Mouse (Mus musculus) megakaryocyte-erythroid progenitor cell, adult 5-6 weeks (primary cell): ENCODE results near the gene Wdr63. TPM values are rescaled to one million over a fixed set of nuclear protein-coding genes. Genes with fewer than 3 reads are reported as not detected.

Experiments used
- ATAC-seq: replicated peaks from 2 replicates; pipeline ENCODE4 v1.8.0; 2016; ENCODE audit warnings: mild to moderate bottlenecking, inconsistent platforms; ENCODE audit not compliant: severe bottlenecking, poor library complexity, low FRiP score, low TSS enrichment
- total RNA-seq, 2 experiments: library from RNA; stranded (forward) in 1 of 2; stranded (reverse) in 1 of 2; fragments of 200-1000, 215-1000 nt in 1 of 2; fragments of >200 nt in 1 of 2; fragmentation: Nextera tagmentation in 1 of 2; gene quantifications; 2 replicates each; pipeline ENCODE4 v1.2.3; 2014 to 2017

The Wdr63 gene
- not detected in 2 replicates for total RNA-seq (2014; fragmentation: Nextera tagmentation)
- not detected in 2 replicates for total RNA-seq (2017)

DNA sequence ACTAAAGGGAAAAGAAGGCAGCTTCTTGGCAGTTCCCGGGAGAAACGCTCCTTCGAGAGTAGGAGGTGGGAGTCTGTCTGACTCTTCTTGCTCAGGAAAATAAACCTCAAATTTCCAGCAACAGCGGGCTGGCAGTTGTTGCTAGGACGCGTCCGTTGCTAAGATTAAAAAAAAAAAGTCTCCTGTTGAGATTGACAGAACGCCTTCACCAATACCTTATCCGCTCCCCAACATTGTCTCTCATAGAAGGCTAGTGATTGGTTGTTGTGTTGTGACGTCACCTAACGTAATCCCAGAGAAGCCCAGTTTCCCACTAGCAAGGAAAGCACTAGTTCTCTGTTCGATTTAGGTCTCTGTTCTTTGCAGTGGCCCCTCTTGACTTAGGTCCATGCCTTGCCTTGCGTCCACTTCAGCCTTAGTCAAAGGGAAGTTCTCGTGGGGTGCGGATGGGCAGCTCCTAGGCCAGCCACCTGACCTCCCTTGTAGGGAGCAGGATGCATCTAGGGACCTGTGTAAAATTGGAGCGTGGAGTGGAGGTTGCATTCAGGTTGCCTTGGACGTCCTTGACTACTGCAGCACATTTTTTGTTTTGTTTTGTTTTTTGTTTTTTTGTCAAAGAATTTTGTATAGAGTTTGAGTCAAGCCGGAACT is at the start of gene Wdr63:
TSS of gene Wdr63 (minus strand) at position 210 of the 651 bp plus-strand sequence.
- peak; percentile 96 for ATAC-seq

DNA sequence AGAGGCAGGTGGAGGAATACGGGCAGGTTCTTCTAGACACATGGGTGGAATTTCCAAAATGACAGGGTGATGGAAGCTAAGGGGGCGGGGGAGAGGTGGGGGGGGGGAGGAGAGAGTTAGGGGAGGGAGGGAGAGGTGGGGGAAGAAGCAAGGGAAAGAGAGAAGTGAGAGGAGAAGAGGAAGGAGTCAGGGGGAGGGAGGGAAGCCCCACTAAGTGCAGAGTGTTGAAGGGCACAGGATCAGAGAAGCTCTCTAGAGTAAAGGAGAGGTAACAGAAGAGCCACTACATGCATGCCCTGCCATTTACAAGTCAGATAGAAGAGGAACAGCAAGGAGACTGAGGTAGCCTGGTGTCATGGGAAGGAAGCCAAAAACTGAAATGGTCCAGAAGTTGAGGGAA is 48.9 kb upstream of the Wdr63 start:
- ATAC-seq, result no peak

DNA sequence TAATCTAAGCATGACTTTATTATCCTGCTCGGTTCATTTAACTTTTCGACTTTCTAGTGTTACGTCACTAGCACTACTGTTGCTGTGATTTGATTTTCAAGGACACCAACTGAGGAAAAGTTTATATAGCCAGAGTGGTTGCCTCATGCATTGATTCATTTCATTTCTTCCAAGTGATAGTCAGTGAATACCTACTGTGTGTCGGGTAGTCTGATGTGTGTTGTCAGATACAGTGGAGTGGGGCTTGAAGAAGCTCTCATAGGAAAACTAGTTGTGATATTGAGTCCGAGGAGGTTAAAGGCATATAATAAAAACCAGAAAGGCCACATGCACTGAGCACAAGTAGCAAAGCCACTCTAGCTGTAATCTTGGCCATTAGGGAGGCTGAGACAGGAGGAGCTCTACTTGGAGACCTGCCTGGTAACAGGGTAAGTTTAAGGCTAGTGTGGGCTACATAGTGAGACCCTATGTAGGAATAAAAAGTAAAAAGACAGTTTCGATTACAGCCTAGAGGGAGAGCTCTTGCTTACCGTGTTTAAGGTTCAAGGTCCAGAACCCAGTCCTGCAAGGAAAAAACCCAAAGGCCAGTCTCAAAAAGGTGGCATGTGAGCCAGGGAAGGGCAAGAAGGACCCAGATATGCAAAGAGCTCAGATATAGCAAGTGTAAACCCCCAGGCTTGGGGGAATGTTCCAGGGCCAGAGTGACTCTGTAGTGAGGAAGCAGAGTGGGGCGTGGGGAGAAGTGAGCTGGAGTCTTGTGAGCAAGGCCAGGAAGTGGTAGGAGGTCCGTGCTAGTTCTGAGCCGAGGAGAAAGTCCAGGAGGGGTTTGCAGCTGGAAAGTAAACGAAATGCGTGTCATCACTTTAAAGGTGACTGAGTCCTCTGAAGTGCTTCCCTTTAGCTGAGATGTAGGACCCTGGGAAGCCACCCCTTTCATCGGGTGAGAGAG is 48.0 kb upstream of the Wdr63 start:
- no peak for ATAC-seq

DNA sequence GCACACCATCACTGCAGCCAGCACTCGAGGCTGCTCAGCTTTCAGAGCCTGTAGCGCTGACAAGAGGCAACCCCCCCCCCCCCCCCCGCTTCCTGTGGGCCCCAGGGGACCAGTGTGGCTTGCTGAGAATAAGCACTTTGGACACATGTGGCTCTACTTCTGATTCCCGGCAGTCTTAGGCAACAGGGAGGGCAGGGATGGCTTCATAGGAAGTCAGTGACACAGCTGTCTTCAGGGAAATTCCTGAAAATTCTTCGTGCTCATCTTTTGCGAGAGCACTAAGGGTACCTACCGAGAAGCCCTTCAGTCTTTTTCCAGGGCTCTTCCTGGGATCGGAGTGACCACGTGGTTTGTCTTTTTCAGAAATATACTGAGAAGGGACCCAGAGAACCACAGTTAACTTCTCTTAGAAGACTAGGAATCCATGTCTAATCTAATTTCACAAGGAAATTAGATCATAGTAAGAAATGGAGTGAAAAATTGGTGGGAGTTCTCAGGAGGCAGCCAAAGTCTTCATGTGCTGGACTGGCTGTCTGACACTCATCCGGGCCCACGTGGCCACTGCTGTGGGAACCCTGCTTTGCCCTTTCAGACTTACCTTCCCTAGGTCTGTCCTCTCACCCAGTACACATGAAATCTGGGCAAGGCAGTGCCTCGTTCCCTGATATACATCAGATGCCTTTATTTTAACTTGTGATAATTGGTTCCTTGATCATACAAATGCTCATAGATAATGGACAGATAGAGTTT is 46.1 kb upstream of the Wdr63 start:
- no peak for ATAC-seq

DNA sequence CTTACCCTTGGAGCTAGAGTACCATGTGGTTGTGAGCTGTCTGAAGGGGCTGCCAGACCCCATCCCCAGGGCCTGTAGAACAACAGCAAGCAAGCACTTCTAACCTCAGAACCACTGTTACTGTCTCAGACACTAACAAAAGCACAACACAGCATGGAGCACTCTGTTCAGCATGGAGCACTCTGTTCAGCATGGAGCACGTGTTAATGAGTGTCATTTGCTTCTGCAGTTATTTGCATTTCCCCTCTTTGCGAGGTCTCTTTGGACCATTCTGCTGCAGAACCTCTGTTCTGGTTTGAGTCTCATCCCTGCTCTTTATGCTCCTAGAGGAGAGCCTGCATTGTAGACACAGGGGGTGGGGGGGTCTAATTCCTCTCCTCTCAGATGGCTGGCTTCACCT is 45.0 kb upstream of the Wdr63 start:
- no peak for ATAC-seq

DNA sequence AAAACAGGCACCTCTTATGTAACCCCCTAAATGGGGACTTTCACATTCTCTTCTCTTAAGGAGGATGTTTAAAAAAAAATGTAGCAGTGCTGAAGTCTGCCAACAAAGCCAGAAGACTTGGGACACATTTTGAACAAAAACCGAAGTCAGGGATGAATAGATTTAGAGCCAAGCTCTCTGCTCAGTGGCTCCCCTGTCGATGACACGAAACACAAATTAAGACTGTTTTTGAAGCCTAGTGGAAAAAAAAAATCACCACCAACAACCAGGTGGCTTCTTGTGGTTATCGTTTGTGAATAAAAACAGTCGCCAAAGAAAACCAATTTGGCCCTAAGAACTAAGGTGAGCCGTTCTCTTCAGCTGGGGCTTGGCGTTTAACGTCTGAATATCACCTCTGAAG is 44.4 kb upstream of the Wdr63 start:
- ATAC-seq, result no peak

DNA sequence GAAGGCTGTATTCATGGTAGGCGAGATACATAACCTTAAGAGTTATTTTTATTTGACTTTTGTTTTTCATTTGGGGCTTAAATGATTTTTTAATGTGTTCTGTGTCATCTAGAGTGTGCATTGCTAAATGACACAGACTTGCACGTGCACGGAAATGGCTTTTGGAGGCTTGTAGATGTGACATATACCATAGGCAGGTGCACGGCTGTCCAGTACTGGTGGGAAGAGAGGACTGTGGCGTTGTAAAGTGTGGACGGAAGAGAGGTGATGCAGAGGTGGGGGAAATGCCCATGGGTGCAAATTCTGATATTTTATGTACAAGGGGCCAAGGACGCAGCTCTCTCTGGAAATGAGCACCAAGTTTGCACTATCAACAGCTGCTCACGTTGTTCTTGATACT is 43.8 kb upstream of the Wdr63 start:
- no peak for ATAC-seq

DNA sequence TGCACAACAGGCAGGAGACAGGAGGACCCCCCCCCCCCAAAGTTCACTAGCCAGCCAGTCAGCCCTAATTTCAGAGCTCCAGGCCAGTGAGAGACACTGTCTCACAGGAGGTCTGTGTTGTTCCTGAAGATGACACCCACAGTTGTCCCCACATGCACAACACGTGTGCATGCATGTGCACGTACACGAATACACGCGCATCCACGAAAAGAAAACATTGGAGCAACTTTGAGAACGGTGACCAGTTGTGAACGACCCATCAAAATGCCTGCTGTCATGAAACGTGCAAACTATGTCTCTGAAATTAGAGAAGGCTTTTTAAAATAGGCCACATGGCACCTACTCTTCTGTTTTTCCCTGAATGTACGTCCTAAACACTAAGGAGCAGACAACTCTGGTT is 43.4 kb upstream of the Wdr63 start:
- no peak for ATAC-seq

DNA sequence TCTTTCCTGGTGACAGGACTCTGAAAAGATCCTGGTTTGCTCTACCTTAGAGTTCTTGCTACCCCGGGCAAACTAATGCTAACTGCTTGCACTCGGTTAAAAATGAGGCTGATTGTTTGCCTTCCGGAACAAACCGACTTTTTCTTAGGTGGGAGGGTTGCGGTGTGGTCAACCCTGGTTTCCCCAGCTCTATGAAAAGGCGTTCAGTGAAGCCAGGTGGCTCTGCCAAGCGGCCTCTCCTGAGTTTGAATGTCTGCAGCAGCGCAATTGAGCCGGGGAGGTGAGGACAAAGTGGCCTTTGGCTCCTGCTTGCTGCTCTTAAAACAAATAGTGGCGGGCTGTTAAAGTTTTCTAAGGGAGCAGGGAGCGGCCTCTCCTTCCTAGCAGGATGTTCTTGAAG is 42.6 kb upstream of the Wdr63 start:
- no peak for ATAC-seq

DNA sequence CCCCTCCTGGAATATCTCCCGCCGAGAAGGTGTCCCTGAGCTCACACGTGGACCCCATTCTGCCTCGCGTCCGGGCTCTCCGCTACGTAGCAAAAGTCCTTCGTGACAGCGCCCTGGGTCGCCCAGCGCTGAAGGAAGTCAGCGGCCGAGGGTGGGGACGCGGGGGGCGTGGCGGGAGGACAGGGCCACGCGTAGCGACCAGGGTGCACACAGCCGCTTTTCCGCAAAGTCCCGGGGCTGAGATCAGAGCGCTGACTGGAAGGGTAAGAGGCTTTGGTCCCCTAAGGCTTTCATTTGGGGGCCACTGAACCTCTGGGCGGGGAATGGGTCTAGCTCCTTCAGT is 42.1 kb upstream of the Wdr63 start:
- ATAC-seq, result peak; percentile 66

DNA sequence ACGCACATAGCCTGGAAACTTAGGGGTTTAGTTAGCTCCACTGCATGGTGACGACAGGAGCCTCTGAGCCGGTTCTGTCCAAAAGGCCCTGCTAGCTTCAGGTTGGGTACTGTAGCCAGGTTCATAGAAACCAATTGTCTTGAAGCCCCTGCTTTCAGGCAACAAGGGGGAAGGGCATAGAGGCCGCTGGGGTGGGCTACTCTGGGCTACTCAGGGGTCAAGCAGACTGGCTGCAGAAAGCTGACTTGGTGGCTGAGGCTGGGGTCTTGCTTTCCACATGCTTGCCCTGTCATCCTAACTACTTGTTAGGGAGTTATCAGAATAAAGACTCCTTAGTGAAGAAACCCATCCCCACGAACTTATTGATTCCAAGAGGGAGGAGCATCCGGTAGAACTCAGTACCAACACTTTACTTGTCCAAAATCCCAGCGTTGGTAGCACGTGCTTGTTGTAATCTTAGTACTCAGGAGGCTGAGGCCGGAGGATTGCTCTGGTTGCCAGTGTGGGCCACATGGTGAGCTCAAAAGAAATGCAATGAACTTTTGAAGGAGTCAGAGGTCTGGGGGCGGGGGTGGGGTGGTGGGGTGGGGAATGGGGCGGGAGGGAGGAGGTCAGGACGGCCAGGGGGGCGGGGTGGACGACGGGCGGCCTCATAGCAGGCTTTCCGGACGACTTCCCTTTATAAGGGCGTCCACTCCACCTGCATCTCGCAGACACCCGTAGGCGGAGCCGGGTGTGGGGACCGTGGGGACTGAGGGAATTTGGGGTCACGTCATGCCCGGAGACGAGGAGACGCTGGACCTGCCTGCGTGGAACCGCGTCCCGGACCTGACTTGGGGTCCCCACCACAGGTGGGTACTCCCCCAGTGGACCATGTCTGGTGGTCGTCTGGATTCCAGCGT is 41.5 kb upstream of the Wdr63 start, which contains the start of gene Mcoln2:
TSS of gene Mcoln2 (plus strand) at position 678 of the 902 bp plus-strand sequence.
- peak; percentile 47 for ATAC-seq

DNA sequence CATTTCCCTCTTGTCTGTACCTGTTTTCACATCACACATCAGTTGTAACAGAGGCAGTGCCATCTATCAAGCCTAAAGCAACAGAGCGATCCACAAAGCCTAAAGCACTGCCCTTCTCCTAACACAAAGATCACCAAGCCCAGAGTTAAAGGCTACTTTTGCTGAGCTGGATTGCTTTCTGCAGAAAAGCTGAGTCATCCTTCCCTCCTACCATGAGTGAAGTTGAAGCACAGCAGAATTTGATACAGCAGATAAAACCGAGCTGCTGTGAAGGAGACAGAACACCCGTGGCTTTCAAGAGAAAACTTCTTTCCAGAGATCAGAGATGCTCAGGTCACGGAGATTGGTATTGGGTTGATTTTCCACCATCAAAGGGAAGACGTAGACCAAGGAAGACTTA is 38.2 kb upstream of the Wdr63 start:
- peak; percentile 58 for ATAC-seq

DNA sequence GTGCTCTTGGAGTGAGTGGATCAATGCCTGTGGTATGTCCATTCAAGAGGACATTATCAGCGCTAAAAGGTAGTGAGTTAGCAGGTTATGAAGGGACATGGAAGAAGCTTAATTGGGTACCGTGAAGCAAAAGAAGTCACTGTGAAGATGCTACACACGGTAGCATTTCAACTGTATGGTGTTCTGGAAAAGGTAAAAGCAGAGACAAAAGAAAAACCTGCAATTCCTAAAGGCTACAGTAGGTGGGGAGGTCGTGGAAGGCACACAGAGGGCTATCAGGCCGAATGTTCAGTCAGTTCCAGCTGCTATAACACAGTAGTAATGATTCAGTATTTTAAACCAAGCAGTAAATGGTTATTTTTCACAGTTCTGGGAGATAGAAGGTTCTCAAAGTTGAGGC is 37.6 kb upstream of the Wdr63 start:
- peak; percentile 61 for ATAC-seq

DNA sequence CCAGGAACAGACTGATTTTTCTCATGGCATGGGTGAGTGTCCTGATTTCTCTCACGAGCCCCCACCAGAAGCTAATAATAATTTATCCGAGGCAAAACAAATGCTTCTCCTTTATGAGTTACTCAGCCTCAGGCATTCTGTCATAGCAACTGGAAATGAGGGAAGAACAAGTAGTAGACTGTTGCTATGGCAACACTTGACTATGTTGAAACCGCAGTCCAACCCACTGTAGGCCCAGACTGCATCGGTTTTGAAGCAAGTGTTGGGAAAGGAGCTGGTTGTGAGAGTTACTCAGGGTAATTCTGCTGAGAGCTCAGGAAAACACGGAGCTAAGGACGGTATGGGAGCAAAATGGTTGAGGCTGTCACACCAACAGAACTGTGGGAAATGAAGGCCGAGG is 34.6 kb upstream of the Wdr63 start:
- no peak for ATAC-seq

DNA sequence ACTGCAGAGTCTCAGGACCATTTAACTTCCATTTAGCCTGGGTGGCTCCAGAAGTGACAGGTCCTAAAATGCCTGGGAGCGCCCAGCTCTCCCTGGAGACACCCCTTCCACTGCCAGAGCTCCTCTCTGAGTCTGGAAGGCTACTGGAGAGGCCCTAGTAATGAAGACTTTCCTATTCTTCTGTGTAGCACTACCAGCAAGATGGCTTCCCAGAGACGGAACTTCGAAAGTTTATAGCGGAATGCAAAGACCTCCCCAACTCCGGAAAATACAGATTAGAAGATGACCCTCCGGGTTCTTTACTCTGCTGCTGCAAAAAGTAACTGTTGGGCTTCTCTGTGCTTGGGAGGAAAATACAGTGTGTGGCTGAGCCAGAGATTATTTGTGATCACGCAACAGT is 32.3 kb upstream of the Wdr63 start:
- no peak for ATAC-seq

DNA sequence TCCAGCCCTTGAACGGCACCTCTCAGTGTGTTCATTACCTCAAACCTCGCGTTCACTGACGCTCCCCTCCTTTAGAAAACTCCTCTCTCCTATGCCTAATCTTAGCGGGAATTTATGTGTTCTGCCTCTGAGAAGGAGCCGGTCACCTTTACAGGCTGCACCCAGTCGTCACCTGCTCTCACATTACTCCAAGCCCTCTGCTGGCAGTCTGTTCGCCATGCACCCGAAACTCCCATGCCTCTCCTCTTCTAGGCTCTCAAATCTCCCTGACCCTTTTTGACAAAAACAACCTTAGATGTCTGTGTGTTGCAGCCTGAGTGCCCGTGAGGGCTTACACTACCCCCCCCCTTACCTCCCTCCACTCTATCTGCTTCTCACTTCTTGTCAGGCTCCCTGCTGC is 28.5 kb upstream of the Wdr63 start:
- ATAC-seq, result peak; percentile 88

DNA sequence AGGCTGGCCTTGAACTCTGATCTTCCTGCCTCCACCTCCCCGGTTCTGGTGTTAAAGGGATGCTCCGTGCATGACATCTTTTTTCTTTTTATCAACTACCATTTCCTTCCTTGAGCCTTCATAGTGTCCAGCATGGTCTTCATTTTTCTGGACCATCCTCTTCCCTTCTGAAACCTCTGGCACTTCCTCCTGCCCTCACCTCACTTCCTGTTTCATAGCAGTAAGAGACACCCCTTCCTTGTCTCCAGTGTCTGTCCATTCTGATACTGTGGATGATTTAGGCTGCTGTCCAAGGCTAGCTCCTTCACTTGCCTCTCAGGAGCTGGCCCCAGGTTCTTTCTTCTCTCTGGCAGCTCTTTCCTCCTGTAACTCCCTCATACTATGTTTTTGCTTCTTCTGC is 27.5 kb upstream of the Wdr63 start:
- ATAC-seq, result no peak

DNA sequence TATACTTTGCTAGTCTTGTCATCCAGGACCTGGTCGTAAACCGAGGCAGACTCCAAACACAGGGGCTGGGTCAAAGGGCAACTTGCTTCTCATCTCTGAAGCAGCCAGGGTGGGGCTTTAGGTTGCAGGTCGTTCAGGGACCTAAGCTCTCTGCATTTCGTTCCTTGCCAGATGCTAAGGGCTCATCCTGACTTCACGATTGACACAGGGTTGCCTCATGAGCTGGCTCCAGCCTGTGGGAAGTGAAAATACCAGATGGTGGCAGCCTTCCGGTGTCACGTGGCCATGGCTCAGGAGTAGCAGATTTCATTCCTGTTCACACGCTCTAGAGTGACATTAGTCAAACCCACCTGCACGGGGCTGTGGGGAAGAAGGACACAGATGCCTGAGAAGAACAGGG is 26.9 kb upstream of the Wdr63 start:
- no peak for ATAC-seq

DNA sequence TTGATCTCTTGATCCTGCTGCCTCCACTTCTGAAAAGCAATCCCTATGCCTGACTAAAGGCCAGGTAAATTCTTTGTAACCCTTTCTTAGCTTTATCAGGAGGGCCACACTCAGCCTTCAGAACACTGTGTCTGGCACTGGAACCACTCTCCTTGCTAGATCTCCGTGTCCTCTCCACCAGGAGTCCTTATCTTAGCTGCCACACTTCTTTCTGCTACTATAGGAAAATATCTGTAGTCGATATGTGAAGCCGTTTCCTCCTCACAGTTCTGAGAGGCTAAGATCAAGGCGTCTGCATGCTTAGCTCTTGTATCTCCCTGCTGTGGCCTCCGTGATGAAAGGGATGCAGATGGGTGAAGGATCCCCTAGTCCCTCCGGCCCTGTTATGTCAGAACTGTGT is 19.3 kb upstream of the Wdr63 start:
- ATAC-seq, result peak; percentile 97
